Mouse (Mus musculus) lung, adult 2 months (tissue): ENCODE measurements at regions not wholly inside any gene's neighbourhood (a gene's known extent, or its start where the extent isn't known, plus 50 kb on each side); places are given as distances from the start of the nearest gene placed in this dataset.

Experiments
- CTCF ChIP-seq: fragments of 200-500 bp; IDR thresholded peaks from 2 replicates; pipeline ENCODE4 v1.5.1; 2011; ENCODE audit warnings: mild to moderate bottlenecking, low read length, control low read depth; ENCODE audit not compliant: insufficient read depth
- POLR2A ChIP-seq: fragments of 200-500 bp; IDR thresholded peaks from 2 replicates; pipeline ENCODE4 v1.6.1; 2011; ENCODE audit warnings: low read depth, mild to moderate bottlenecking, control low read depth, low read length, borderline replicate concordance; ENCODE audit errors: extremely low read depth

- TF ChIP-seq POLR2A (no peak), CTCF (no peak)
Observed at GRCm38 (mm10) chr12:95385688-95386087, 306.3 kb upstream of the Flrt2 start.
